Mouse (Mus musculus) liver, embryonic 14.5 days (tissue): ENCODE measurements around the gene Uqcrq. TPM values are rescaled to one million over a fixed set of nuclear protein-coding genes. Genes with fewer than 3 reads are reported as not detected.
"Not testable (repeated sequence)": the region's sequence is repeated elsewhere in the genome, so short reads cannot be mapped to it uniquely, and the experiment has no call there.

Experiments
- ATAC-seq: fragments of 200-750 bp; cut with Nextera tagmentation; 2 replicates; pipeline ENCODE4 v1.8.0; 2017; ENCODE audit warnings: moderate number of reproducible peaks, mild to moderate bottlenecking, moderate library complexity; ENCODE audit not compliant: insufficient read depth
- DNase-seq, 3 experiments: peaks; one replicate each; pipeline ENCODE4 v3.0.0-alpha.2; 2012 to 2013; ENCODE audit warnings: low read depth in 3 of 3, low spot score in 3 of 3
- H3K27ac ChIP-seq: fragments of 300-500 bp; sonication (generic); 2 replicates; pipeline ENCODE4 v1.5.1; 2014; ENCODE audit warnings: moderate library complexity, mild to moderate bottlenecking, control low read depth, inconsistent platforms
- H3K27me3 ChIP-seq: fragments of 300-500 bp; sonication (generic); 2 replicates; pipeline ENCODE4 v1.6.1; 2014; ENCODE audit warnings: mild to moderate bottlenecking, low read length, moderate library complexity; ENCODE audit not compliant: control insufficient read depth, insufficient read depth
- H3K36me3 ChIP-seq: fragments of 300-500 bp; sonication (generic); replicated peaks from 2 replicates; pipeline ENCODE4 v1.6.1; 2014; ENCODE audit warnings: low read depth; ENCODE audit not compliant: control insufficient read depth, insufficient read depth
- H3K4me1 ChIP-seq, 2 experiments: fragments of 200-500 bp in 1 of 2; fragments of 300-500 bp in 1 of 2; sonication (generic) in 1 of 2; replicated peaks; 2 replicates each; pipeline ENCODE4 v1.6.1; 2012 to 2014; ENCODE audit warnings: antibody characterized with exemption in 1 of 2, inconsistent platforms in 1 of 2, low read length in 1 of 2; ENCODE audit not compliant: control insufficient read depth in 2 of 2, insufficient read depth in 2 of 2
- H3K4me2 ChIP-seq: fragments of 300-500 bp; sonication (generic); 2 replicates; pipeline ENCODE4 v1.6.1; 2014; ENCODE audit warnings: low read depth, mild to moderate bottlenecking, control low read depth, moderate library complexity
- H3K4me3 ChIP-seq, 2 experiments: fragments of 200-500 bp in 1 of 2; fragments of 300-500 bp in 1 of 2; sonication (generic) in 1 of 2; 2 replicates each; pipeline ENCODE4 v1.5.1; 2012 to 2014; ENCODE audit warnings: low read depth in 2 of 2, low read length in 2 of 2, mild to moderate bottlenecking in 2 of 2, control low read depth in 1 of 2, inconsistent platforms in 1 of 2, moderate library complexity in 1 of 2; ENCODE audit not compliant: insufficient read depth in 1 of 2
- H3K9ac ChIP-seq: fragments of 300-500 bp; sonication (generic); replicated peaks from 2 replicates; pipeline ENCODE4 v1.6.1; 2014; ENCODE audit warnings: mild to moderate bottlenecking, control low read depth, moderate library complexity
- H3K9me3 ChIP-seq: fragments of 300-500 bp; sonication (generic); 2 replicates; pipeline ENCODE4 v1.6.1; 2016; ENCODE audit warnings: low read length, mixed read lengths; ENCODE audit not compliant: control insufficient read depth
- CTCF ChIP-seq: IDR thresholded peaks from 2 replicates; pipeline ENCODE4 v1.5.1; 2016; ENCODE audit warnings: antibody characterized with exemption, low read depth, control low read depth
- EP300 ChIP-seq: IDR thresholded peaks from 2 replicates; pipeline ENCODE4 v1.6.1; 2016; ENCODE audit warnings: antibody characterized with exemption, low read depth
- WGBS: fragments of 180-500 bp; shearing (Covaris S2); extraction: QIAGEN DNeasy Blood & Tissue Kit; methylation state at CpG from one replicate; pipeline ENCODE4 v1.1.7; 2014; ENCODE audit not compliant: insufficient replicate concordance; 5-methylcytosine and 5-hydroxymethylcytosine counted together
- polyA plus RNA-seq, 2 experiments: library from polyadenylated mRNA; depleted of rRNA in 1 of 2; stranded (reverse) in 1 of 2; unstranded in 1 of 2; fragments of >200 nt; fragmentation: Nextera tagmentation in 1 of 2; extraction: Ambion mirVana in 1 of 2; gene quantifications; 2 replicates each; pipeline versions ENCODE4 v1.2.1 to v1.2.3; 2012 to 2014

Gene Uqcrq
- polyA plus RNA-seq, 2 experiments = 237 to 677 TPM

- Histone ChIP-seq H3K36me3 (peaks cover 12% of the 10 kb centered on the region), H3K4me2 (peak overlapping the region; percentile 94), H3K4me1 (peaks cover 24 to 33% of the 10 kb centered on the region in 2 experiments), H3K9me3 (no peaks in the 10 kb centered on the region), H3K27me3 (no peaks in the 10 kb centered on the region), H3K9ac (peak overlapping the region; percentile 15; the same call in 1 of the 2 replicates), H3K27ac (peak overlapping the region; percentile 62), H3K4me3 (peak overlapping the region; percentile 80 to 86)
- 3% methylated on average over 9 of the region's 9 CpGs for WGBS
- DNase-seq = peak in 2 of 3 experiments; percentile 44 to 46
- peak; percentile 7 for ATAC-seq
- TF ChIP-seq CTCF (no peak), EP300 (peak; percentile 67)
These were observed 871 bp upstream of the Uqcrq start for GRCm38 (mm10) chr11:53431347-53432056.

- H3K27me3 ChIP-seq = no peaks in the 10 kb centered on the region
- TF ChIP-seq EP300 (no peak), CTCF (no peak)
- peak overlapping the region; percentile 94 for H3K4me2 ChIP-seq
- ATAC-seq (peak; percentile 37), DNase-seq (peak; percentile 42 to 54 (median 46))
- no peaks in the 10 kb centered on the region for H3K9me3 ChIP-seq
- peak overlapping the region; percentile 84 for H3K9ac ChIP-seq
- WGBS = under 1% methylated on average over 34 of the region's 34 CpGs
- peaks cover 24 to 35% of the 10 kb centered on the region in 2 experiments for H3K4me1 ChIP-seq
- peak overlapping the region; percentile 80 to 86 for H3K4me3 ChIP-seq
- peak overlapping the region; percentile 67 for H3K27ac ChIP-seq
- H3K36me3 ChIP-seq = peaks cover 12% of the 10 kb centered on the region
These were observed 346 bp downstream of the Uqcrq start for GRCm38 (mm10) chr11:53430300-53430669.

GRCm38 (mm10) chr11:53429182-53429581 is 1.4 kb downstream of the Uqcrq start:
- TF ChIP-seq EP300 = no peak
- TF ChIP-seq CTCF = 0 out of 2 replicates have a peak, but pooled peaks have one; percentile 4
- DNase-seq (no peak), ATAC-seq (no peak)
- no peaks in the 10 kb centered on the region for H3K27me3 ChIP-seq
- H3K27ac ChIP-seq = no peak overlapping the region
- no peaks in the 10 kb centered on the region for H3K9me3 ChIP-seq
- peak overlapping the region; percentile 47 to 86; a peak in 3 of 4 replicates for H3K4me3 ChIP-seq
- H3K9ac ChIP-seq = no peak overlapping the region
- H3K4me2 ChIP-seq = peak overlapping the region; percentile 94
- peaks cover 24 to 39% of the 10 kb centered on the region in 2 experiments for H3K4me1 ChIP-seq
- peaks cover 12% of the 10 kb centered on the region for H3K36me3 ChIP-seq

- Histone ChIP-seq H3K27me3 (no peaks in the 10 kb centered on the region), H3K4me3 (no peak overlapping the region), H3K4me1 (peaks cover 24 to 40% of the 10 kb centered on the region in 2 experiments), H3K27ac (no peak overlapping the region), H3K4me2 (no peak overlapping the region), H3K9ac (no peak overlapping the region), H3K36me3 (peaks cover 12% of the 10 kb centered on the region), H3K9me3 (no peaks in the 10 kb centered on the region)
- DNase-seq = no peak
- no peak for TF ChIP-seq EP300
- no peak for TF ChIP-seq CTCF
- WGBS = 83% methylated on average over 5 of the region's 5 CpGs
- ATAC-seq = no peak
These were observed 1.9 kb downstream of the Uqcrq start for GRCm38 (mm10) chr11:53428716-53429057.

GRCm38 (mm10) chr11:53427993-53428715 is 2.5 kb downstream of the Uqcrq start:
- H3K4me1 ChIP-seq = peaks cover 22 to 37% of the 10 kb centered on the region in 2 experiments
- H3K9me3 ChIP-seq = no peaks in the 10 kb centered on the region
- TF ChIP-seq CTCF = no peak
- TF ChIP-seq EP300 = no peak
- H3K27me3 ChIP-seq = no peaks in the 10 kb centered on the region
- H3K4me3 ChIP-seq = no peak overlapping the region
- WGBS = 77% methylated on average over 3 of the region's 3 CpGs
- H3K27ac ChIP-seq = no peak overlapping the region
- no peak overlapping the region for H3K4me2 ChIP-seq
- H3K9ac ChIP-seq = no peak overlapping the region
- peaks cover 12% of the 10 kb centered on the region for H3K36me3 ChIP-seq
- ATAC-seq (no peak), DNase-seq (no peak)

- WGBS = 67% methylated on average over 3 of the region's 3 CpGs
- H3K4me3 ChIP-seq, H3K9me3 ChIP-seq, DNase-seq, ATAC-seq, H3K27ac ChIP-seq, H3K27me3 ChIP-seq, H3K4me2 ChIP-seq, H3K9ac ChIP-seq: not testable (repeated sequence)
- Histone ChIP-seq H3K36me3 (peaks cover 12% of the 10 kb centered on the region), H3K4me1 (peaks cover 10 to 24% of the 10 kb centered on the region in 2 experiments)
These were observed 3.7 kb downstream of the Uqcrq start for GRCm38 (mm10) chr11:53426914-53427313.
